Mouse (Mus musculus) Muller cell, postnatal 12 days (primary cell): ENCODE measurements around the gene Eri3.

Experiments used
- DNase-seq: peaks from one replicate; pipeline ENCODE4 v3.0.0-alpha.2; 2015; ENCODE audit errors: inconsistent ontology term

Eri3 gene

DNA sequence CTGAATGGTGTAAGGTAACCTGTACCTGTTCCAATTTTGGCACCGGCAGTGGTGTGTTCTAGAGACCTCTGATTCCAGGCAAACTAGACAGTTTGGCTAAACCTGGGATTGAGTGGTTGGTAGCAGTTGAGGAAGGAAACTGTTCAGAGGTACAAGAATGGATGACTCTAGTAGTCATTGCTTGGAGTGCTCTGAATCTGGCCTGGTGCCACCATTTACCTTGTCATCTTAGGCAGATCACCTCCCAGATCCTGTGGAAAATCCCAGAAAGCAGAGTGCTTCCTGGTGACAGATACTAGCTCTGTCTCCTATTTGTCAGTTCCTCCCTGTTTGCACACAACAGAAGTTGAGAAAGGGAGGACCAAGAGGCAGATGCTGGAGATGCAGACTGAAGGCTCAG is 27.4 kb downstream of the Eri3 start:
- no peak for DNase-seq

DNA sequence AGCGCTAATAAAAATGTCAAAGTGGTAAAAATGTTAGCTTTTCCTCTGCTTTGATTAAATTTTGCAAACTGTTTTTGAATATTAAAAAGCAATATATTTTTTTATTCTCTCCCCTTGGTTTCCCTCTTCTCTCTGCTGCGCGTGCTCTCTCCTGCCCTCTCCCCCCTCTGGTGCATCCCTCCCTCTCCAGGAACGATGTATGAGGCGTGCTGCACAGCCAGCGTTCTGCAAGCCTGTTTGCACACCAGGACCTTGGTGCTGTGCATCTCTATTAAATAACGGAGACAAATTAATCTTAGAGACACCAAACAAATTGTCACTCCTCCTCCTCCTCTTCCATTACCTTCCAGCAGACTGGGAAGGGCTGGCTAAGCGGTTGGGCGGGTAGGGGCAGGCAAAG is 31.5 kb downstream of the Eri3 start:
- no peak for DNase-seq

- DNase-seq = no peak
Measured at GRCm38 (mm10) chr4:117585995-117586394, 35.8 kb downstream of the Eri3 start.

GRCm38 (mm10) chr4:117587447-117587846 is 37.3 kb downstream of the Eri3 start:
- DNase-seq = peak; percentile 12

DNA sequence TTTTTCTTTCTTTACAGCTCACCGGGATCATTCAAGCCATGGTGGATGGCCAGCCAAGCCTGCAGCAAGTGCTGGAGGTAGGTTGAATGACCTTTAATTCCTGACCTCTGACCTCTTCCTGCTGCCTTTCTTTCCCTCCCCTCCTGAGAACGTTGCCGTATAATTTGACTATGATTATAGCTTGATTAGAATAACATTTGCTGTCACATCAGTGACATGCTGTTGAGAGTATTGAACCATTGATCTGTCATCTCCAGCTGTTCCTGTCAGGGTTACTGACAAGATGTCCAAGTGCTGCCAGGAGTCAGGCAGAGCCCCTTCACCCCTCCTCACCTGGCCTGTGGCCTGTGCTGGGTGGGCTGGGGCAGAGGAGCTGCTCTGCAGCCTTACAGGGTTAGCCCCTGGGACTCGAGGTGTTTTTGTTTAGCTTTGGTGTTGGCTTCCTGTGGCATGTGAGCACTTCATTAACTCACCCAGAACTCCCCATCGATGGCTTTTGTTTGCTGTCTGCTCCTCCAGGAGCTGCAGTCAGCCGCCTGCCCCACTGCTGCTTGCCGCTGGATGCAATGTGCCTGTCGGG is 39.0 kb downstream of the Eri3 start:
- DNase-seq = no peak

DNA sequence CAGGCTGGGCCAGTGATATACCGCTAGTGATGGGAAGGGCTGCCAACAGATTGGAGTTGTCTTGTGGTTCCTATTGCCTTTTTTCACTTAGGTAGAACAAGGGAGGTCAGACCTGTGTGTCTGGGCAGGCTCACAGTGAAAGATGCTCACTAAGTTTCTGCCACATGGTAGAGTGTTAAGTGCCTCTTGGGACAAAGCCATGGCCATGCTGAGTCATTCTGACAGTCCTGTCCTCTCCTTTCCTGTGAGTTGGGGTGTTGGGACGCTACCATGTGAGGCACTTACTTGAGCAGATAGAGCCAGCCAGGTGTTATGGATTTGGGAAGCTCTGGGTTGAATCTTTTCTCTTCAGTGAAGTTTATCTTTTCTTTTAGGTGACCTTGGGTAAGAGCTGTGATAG is 40.6 kb downstream of the Eri3 start:
- DNase-seq = no peak

DNA sequence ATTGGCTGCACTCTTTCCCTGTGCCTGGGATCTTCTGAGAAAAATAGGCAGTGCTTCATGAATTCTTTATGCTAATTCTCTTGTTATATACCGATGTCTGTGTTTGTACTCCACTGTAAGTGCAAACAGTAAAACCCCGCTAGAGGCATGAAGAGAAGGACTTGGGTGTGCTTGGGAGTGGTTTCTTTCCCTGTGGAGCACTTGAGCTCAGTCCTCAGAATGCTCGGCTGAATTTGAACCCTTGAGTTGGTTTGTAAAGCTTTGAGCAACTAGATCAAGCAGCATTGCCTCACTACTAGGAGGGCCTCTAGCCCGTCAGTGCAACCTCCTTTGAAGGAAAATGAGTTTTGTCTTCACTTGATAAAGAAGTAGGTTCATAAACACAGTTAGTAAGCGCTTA is 42.0 kb downstream of the Eri3 start:
- no peak for DNase-seq

- no peak for DNase-seq
Measured at GRCm38 (mm10) chr4:117595293-117595692, 45.1 kb downstream of the Eri3 start.

DNA sequence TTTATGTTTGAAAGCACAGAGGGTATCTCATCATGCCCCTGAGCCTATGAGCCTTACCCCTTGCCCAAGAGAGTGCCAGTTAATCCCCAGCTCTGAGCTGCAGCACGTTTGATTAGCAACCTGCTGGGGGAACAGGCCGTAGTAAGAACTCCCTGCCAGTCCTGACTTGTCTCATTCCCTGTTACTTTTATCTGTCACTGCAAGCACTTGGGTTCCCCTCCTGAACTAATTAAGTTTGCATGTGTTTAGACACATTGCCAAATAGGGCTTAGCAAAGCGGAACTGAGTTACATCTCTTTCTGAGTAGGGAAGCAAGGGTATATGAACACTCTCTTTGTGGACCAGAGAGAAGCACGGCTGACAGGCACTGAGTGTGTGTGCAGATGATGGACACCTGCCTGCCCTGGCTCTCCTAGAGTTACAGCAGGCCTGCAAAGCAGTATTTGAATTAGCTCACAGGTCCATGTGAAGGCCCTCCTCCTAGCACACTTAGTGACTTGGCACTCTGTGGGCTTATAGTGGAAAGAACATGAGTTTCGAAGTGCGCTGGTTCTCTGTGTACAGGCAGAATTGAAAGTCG is 49.9 kb downstream of the Eri3 start:
- no peak for DNase-seq

GRCm38 (mm10) chr4:117601338-117601776 is 51.2 kb downstream of the Eri3 start:
- peak; percentile 63 for DNase-seq

DNA sequence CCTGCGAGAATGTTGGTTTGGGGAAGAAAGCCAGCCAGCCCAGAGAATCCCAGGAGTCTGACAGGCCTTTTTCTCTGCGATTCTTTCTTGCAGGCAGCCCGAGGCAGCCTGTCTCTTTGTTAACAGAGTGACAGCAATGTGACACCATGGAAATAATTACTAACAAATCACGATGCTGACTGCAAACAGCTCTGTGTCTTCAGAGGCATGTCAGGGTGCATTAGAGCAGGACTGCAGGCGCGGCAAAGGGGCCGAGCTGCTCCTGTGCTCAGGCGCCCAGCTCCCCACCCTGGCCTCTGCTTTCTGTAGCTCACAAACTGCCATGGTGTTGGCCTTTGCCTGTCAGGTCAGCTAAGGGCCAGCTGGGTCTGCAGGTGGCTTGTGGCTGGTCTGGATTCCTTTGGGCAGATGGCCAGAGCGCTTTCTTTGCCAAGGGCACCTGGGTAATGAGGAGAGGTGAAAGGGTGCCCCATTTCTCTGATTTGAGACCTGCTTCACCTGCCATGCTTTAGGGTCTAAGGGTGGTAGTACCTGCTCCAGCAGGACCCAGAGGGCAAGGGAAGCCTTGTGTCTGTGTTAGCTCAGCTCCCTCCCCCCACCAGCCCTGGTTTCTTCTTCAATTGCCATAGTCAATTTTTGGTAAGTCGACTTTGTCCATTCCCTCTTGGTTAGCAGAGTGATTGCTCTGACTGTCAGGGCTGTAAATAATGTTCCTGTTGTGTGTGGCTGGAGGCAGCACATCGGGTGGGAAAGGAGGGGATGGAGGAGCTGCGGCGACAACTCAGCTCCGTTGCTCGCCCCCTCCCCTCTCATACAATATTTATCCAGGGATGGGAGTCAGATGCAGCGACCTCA is 55.2 kb downstream of the Eri3 start:
- peak; percentile 66 for DNase-seq

DNA sequence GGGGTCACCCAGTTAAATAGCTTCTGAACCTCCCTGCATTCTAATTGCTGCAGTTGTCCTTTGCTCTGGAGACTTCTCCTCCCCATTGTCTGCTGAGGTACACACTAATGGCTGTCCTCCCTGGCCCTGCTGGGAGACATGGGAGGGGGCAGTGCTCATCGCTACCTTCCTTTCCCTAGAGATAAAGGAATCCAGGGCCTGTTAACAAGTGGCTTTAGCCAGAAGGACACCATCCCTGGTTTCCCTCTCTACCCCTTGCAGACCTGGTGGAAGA is 55.7 kb downstream of the Eri3 start:
- no peak for DNase-seq

DNA sequence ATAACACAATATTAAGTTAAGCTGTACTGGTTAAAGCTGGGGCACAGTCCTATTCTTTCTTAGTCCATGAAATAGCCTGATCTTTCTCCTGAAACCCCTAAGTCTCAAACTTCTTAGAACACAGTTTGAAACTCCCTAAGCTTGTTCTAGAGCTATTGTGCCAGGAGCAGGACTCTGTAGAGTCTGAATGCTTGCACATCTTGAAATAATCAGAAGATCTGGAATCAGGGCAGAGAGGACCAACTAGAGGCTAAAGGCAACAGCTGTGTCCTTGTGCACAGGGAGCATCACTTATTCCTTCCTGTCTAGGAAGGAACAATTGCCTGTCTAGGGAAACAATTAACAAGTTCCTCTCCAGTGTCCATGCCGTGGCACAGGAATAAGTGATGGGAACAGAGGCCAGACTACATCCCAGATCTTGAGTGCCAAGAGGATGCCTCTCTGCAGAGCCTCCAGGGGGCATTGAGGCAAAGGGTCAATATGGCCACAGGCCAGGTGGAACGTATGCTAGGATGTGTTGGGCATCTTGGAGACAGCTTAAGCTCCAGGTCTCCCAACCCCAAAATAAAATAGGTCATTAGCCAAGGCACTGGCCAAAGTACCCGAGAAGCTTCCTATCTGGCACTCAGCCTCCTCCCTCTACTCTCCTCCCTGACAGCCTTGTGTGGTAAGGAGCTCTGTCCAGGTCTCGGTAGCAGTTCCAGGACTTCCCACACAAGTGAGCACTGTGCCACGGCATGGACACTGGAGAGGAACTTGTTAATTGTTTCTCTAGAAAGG is 56.9 kb downstream of the Eri3 start:
- no peak for DNase-seq

GRCm38 (mm10) chr4:117608265-117608664 is 58.1 kb downstream of the Eri3 start:
- DNase-seq = no peak

- DNase-seq = no peak
Measured at GRCm38 (mm10) chr4:117609371-117610039, 59.3 kb downstream of the Eri3 start.

DNA sequence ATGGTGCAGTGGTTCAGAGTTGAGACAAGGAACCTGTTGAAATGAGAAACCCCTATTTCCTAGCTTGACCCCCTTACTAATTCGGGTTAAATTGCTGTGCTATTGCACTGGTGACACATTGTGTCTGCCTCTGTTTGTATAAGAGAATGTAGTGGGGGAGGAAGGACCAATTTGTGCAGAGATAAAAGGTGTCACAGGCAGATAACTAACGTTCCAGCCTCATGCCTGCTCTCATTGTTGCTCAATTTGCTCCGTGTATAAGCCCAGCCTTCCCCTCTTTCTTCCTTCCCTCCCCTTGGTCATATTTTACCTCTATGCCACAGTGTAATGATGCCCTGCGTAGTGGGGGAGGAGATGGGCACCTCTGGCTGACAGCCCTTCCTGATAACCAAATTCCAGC is 61.2 kb downstream of the Eri3 start:
- DNase-seq = no peak

DNA sequence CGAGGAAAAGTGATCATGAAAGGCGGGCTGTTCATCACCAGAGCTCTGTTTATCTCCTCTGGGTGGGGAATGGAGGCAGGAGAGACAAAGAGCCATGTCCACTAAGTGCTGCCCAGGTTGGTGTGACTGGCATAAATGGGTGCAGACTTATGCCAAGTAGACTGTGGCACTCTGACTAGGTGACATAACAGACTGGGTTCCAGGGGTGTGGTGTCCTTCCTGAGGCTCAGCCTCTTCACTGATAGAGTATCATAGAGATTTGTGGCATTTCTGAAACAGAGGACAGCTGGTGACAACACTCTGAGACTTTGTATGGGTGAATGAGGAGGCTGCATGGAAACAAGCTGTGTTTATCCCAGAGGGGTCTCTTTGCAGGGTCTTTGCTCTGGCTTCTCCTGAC is 61.6 kb downstream of the Eri3 start:
- DNase-seq = no peak

- DNase-seq = no peak
Measured at GRCm38 (mm10) chr4:117612713-117613112, 62.5 kb downstream of the Eri3 start.

DNA sequence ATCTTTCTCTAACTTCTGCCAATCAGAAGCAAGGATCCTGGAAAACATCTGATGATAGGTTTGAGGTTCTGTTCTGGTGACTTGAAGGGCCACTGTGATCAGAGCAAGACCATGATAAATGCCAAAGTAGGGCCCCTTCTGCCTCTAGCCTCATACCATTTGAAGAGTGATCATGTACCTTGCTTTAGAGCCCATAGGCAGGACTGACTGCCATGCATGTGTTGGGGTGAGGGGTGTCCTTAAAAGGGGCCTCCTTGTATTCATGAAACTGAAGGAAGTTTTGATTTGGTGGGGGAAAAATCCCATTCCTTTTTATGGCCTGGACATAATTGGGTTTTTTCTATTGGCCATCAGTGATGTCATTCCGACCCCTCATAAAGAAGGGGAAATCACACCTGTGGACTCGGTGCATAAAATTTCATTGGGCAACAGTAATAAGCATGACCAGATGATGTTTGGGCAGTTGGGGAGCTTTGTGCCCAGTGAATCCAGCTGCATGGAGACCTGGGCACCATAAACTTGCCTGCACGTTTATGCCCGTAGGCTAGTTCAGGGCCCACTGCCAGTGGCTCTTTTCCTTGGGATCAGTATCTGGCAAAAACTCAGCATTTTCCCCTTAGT is 63.1 kb downstream of the Eri3 start:
- DNase-seq = no peak

- no peak for DNase-seq
Measured at GRCm38 (mm10) chr4:117616600-117616999, 66.4 kb downstream of the Eri3 start.

DNA sequence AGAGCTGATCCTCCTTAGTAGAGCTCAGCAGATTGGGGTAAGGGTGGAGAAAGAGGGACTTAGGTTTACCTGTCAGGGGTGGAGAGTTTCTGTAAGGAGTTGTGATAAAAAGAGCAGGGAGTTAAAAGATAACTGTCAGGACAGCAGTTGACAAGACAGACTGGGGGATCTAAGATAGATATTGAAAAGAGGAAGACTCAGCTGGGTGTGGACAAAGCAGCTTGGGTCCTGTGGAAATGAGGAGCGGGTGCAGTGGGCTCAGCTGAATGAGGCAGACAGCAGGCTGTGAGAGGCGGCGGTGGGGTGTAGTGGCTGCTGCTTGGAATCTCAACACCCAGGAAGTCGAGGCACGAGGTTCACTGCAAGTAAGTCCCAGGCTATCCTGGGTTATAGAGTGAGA is 72.1 kb downstream of the Eri3 start:
- DNase-seq = no peak

DNA sequence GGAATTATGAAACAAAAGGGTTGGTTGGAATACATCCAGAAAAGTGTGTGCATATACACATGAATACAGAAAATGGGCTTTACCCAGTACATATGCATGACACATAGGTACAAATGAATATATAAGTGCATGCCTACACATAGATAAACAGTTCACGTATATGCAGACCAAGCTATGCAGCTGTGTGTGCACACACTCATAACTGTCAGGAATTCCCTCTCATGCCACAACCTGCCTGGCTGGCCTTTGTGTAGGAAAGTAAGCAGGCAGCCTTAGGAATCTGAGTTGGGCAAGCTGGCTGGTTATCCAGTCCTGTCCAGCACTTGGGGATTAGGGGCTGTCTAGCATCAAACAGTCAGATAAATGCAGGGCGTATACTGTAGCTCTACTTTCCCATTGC is 72.9 kb downstream of the Eri3 start:
- no peak for DNase-seq
